Mouse (Mus musculus): ENCODE results near the gene Fgfr2. TPM values are rescaled to one million over a fixed set of nuclear protein-coding genes. Genes with fewer than 3 reads are reported as not detected.
"Not testable (repeated sequence)": the region's sequence is repeated elsewhere in the genome, so short reads cannot be mapped to it uniquely, and the experiment has no call there.

Gene Fgfr2
- polyA plus RNA-seq, 1 experiment from 2014 or later, result 92.5 TPM

DNA sequence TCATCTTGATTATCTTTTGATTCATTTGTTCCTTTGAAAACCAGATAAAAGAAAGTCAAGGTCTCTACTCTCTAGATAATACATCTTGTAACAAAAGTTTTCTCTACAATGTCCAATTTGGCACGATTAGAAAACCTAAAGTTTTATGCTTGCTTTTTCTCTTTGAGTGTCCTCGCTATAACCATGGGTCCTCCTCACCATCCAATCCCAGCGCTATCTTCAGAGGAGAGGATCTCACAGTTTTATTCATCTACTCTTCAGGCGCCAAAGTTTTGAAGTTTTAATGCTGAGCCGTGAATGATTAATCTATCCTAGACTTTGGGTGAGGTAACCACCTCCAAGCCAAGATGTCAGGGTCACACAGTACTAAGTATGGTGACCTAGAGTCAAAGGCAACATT is 2687.4 kb downstream of the Fgfr2 start:
- DNase-seq (ENCODE audit: low spot score), result no peak
- H3K4me1 ChIP-seq (replicated peaks), result no peaks in the 10 kb centered on the region
- H3K4me3 ChIP-seq, result no peak overlapping the region
- H3K9me3 ChIP-seq, result no peaks in the 10 kb centered on the region
- H3K27ac ChIP-seq, result no peak overlapping the region
- H3K27me3 ChIP-seq (ENCODE audit: insufficient read depth, poor library complexity, severe bottlenecking), result no peaks in the 10 kb centered on the region
- H3K36me3 ChIP-seq, result peaks cover 15% of the 10 kb centered on the region; the same call in 1 of the 2 replicates
- WGBS, result 94% methylated on average over 5 of the region's 5 CpGs

DNA sequence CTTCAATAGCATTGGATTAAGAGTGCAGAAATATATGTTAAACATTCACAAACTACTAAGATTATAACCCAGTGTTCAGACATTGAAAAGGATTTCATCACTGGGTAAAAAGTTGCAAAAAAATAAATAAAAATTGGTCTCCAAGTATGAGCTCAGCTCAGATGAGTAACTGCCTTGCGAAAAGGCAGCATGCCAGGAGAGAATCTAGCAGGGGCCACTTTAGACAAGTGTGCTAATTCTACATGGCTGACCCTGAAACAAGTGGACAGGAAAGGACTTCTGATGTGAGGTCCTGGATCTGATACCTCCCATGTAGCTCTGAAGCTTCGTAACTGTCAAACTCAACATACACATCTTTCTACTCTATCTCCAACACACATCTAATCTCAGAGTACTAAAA is 2691.0 kb downstream of the Fgfr2 start:
- H3K4me1 ChIP-seq (replicated peaks), result peaks cover 4% of the 10 kb centered on the region; the same call in 1 of the 2 replicates
- 94% methylated on average over 2 of the region's 2 CpGs for WGBS
- no peak for DNase-seq (ENCODE audit: low spot score)
- H3K9me3 ChIP-seq, result no peaks in the 10 kb centered on the region
- H3K27ac ChIP-seq, result no peak overlapping the region
- peaks cover 7% of the 10 kb centered on the region; the same call in 1 of the 2 replicates for H3K36me3 ChIP-seq
- H3K27me3 ChIP-seq (ENCODE audit: insufficient read depth, poor library complexity, severe bottlenecking), result no peaks in the 10 kb centered on the region
- H3K4me3 ChIP-seq, result no peak overlapping the region

DNA sequence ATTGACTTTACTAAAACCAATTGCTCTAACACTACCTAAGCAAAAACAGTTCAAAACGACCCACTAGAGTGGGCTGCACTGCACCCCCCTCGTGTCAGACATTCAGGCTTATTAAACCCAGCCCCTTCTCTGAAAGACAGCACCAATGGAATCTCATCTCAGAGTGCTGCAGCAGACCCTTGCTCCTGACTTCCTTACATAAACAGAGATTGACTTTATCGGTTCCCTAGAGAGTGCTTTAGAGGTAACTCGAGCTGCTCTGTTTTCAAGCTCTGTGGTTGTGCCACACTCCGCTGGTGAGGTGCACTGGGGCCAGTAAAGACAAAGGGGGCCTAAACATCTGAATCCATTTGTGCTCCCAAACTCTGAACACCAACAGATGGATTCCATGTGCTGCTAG is 2696.6 kb downstream of the Fgfr2 start:
- Histone ChIP-seq H3K27ac (no peak overlapping the region), H3K27me3 (ENCODE audit: insufficient read depth, poor library complexity, severe bottlenecking) (no peaks in the 10 kb centered on the region), H3K4me3 (no peak overlapping the region), H3K4me1 (replicated peaks) (peaks cover 14% of the 10 kb centered on the region), H3K9me3 (no peaks in the 10 kb centered on the region), H3K36me3 (no peaks in the 10 kb centered on the region)
- 9% methylated on average over 5 of the region's 5 CpGs for WGBS
- peak; percentile 57 for DNase-seq (ENCODE audit: low spot score)

DNA sequence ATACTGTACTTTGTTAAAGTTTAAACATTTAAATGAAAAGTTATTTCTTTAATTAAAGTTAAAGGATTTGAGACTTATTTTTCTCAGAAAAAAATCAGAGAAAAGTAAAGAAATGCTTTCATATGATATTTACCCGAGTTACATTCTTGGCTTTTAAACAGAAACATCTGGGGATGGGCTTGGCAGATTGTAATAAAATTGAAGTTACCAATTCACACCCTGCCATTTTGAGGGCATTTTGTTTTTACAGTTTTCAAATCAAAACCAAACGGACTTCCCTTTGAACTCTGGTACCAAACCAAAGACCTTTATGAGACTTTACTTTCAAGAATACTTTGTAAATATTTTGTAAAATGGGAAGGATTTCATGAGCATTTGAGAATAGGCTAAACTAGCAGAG is 2697.2 kb downstream of the Fgfr2 start:
- Histone ChIP-seq H3K4me3 (no peak overlapping the region), H3K27ac (no peak overlapping the region), H3K4me1 (replicated peaks) (peaks cover 14% of the 10 kb centered on the region), H3K36me3 (no peaks in the 10 kb centered on the region), H3K27me3 (ENCODE audit: insufficient read depth, poor library complexity, severe bottlenecking) (no peaks in the 10 kb centered on the region), H3K9me3 (no peaks in the 10 kb centered on the region)
- no peak for DNase-seq (ENCODE audit: low spot score)
- 67% methylated on average over 2 of the region's 2 CpGs for WGBS

DNA sequence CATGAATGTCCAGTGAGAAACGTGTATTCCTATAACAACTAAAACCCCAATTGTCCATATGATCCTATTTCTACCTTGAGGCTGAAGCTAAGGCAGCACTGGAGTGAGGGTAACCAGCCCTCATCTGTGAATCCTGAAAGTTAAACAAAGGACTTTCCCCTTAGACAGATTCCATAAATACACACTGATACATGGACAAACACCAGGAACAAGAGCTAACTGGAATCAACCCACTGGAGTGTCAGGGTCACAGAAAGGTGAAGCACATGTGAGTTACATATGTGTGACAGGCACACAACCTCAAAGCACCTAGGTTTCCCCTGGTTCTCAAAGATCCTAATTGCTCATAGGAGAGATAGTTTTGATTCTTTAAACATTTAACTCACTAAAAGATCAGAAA is 2703.2 kb downstream of the Fgfr2 start:
- DNase-seq (ENCODE audit: low spot score), result no peak
- H3K9me3 ChIP-seq, result no peaks in the 10 kb centered on the region
- H3K4me1 ChIP-seq (replicated peaks), result no peaks in the 10 kb centered on the region
- H3K27ac ChIP-seq, result no peak overlapping the region
- H3K27me3 ChIP-seq (ENCODE audit: insufficient read depth, poor library complexity, severe bottlenecking), result no peaks in the 10 kb centered on the region
- H3K36me3 ChIP-seq, result no peaks in the 10 kb centered on the region
- WGBS, result 85% methylated on average over 1 of the region's 1 CpGs
- H3K4me3 ChIP-seq, result no peak overlapping the region

DNA sequence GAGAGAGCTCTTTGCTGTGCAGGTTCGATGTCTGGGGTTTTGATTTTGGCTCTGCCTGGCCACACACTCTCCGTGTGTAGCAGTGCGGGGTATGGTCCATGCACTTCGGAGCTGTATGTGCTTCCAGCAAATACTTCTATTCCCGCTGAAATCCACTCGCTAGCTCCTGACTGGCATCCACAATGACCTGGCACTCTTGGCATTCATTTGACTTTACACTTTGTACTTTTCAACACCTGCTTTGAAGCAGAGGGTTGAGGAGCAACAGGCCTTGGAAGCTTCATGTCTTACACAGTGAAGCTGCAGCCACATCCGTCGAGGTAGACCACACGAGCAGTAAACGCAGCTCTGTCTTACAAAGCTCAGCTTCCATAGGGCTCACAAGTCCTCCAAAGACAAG is 2715.5 kb downstream of the Fgfr2 start:
- H3K4me1 ChIP-seq (replicated peaks), result no peaks in the 10 kb centered on the region
- H3K27me3 ChIP-seq (ENCODE audit: insufficient read depth, poor library complexity, severe bottlenecking), result no peaks in the 10 kb centered on the region
- no peaks in the 10 kb centered on the region for H3K9me3 ChIP-seq
- H3K4me3 ChIP-seq, result no peak overlapping the region
- no peak overlapping the region for H3K27ac ChIP-seq
- 92% methylated on average over 10 of the region's 10 CpGs for WGBS
- DNase-seq (ENCODE audit: low spot score), result no peak
- no peaks in the 10 kb centered on the region for H3K36me3 ChIP-seq

DNA sequence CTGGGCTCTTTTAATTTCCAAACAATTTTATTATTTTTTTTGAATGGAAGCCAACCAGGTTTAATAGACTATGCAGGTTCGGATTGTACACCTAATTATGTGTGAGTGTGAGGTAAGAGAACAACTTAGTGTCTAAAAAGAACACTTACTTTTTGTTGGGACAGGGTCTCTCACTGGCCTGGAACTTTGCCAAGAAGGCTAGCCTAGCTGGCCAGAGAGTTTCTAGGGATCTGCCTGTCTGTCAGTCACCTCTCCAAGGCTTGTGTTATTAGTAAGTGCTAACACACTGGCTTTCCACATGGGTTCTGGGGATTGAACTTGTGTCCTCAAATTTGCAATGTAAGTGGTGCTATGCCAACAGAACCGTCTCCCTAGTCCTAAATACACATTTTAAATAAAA is 2719.8 kb downstream of the Fgfr2 start:
- H3K27ac ChIP-seq, result no peak overlapping the region
- no peaks in the 10 kb centered on the region for H3K9me3 ChIP-seq
- H3K4me1 ChIP-seq (replicated peaks), result no peaks in the 10 kb centered on the region
- H3K36me3 ChIP-seq, result peaks cover 15% of the 10 kb centered on the region
- no peaks in the 10 kb centered on the region for H3K27me3 ChIP-seq (ENCODE audit: insufficient read depth, poor library complexity, severe bottlenecking)
- no peak for DNase-seq (ENCODE audit: low spot score)
- no peak overlapping the region for H3K4me3 ChIP-seq
- whole genome bisulfite sequencing, result 86% methylated on average over 2 of the region's 2 CpGs

DNA sequence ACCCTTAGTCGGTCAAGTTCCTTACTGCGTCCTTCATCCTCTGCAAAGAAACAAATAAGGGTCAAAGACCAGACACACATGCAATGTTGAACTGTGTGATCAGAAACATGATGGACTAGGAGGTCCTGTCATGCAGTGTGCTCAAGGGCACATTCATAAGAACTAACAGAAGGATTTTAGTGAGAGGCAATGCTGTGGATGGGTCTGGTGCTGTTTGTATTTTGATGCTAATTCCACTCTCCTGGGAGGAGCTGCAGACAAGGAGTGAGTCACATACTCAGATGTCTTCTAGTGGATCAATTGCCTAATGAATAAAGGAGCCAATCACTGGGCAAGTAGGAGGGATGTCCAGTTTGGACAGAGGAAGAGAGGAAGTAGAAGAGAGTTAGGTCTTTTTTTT is 2728.5 kb downstream of the Fgfr2 start:
- Histone ChIP-seq H3K4me1 (replicated peaks) (no peaks in the 10 kb centered on the region), H3K27me3 (ENCODE audit: insufficient read depth, poor library complexity, severe bottlenecking) (no peaks in the 10 kb centered on the region), H3K4me3 (no peak overlapping the region), H3K9me3 (no peaks in the 10 kb centered on the region), H3K36me3 (peaks cover 26% of the 10 kb centered on the region), H3K27ac (no peak overlapping the region)
- no peak for DNase-seq (ENCODE audit: low spot score)
- WGBS, result 87% methylated on average over 2 of the region's 2 CpGs

DNA sequence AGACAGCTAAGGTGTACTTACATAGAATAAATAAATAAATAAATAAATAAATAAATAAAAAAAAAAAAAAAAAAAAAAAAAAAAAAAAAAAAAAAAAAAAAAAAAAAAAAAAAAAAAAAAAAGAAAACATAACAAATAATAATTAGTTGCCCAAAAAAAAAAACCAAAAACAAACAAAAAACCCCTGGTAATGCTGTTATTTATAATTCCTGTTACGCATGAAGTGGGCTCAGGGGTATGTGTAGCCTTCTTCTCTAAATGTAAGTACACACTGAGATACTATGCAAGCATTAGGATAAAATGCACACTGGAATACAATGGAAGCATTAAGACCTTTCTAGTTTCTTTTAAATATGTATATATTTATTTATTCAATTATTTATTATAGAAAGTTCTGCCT is 2733.1 kb downstream of the Fgfr2 start:
- H3K9me3 ChIP-seq; DNase-seq (ENCODE audit: low spot score); H3K27me3 ChIP-seq (ENCODE audit: insufficient read depth, poor library complexity, severe bottlenecking); H3K27ac ChIP-seq; H3K4me3 ChIP-seq: not testable (repeated sequence)
- WGBS, result 100% methylated on average over 1 of the region's 1 CpGs
- Histone ChIP-seq H3K36me3 (peaks cover 35% of the 10 kb centered on the region), H3K4me1 (replicated peaks) (peaks cover 26% of the 10 kb centered on the region)

DNA sequence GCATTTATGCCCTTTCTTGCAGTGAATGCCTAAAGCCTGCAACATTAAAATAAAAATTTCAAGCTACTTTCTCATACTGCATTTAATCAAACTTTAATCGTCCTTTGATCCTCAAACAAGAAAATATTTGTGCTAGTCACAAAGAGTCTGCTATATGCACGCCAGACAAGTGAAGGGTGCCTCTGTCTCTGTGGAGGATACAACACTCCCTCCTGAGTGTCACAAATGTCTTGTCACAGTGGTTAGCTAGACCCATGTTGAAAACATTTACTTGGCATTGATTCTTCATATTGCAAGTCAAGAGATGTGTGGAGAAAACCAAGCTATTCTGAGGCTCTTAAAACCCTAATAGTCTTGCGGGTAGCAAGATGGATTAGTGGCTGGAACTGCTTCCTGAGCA is 2736.8 kb downstream of the Fgfr2 start:
- Histone ChIP-seq H3K27ac (peak overlapping the region; percentile 80), H3K4me1 (replicated peaks) (peaks cover 45% of the 10 kb centered on the region), H3K27me3 (ENCODE audit: insufficient read depth, poor library complexity, severe bottlenecking) (no peaks in the 10 kb centered on the region), H3K9me3 (peaks cover 5% of the 10 kb centered on the region; the same call in 1 of the 2 replicates), H3K36me3 (peaks cover 30% of the 10 kb centered on the region), H3K4me3 (no peak overlapping the region)
- DNase-seq (ENCODE audit: low spot score), result no peak
- 59% methylated on average over 3 of the region's 3 CpGs for WGBS

DNA sequence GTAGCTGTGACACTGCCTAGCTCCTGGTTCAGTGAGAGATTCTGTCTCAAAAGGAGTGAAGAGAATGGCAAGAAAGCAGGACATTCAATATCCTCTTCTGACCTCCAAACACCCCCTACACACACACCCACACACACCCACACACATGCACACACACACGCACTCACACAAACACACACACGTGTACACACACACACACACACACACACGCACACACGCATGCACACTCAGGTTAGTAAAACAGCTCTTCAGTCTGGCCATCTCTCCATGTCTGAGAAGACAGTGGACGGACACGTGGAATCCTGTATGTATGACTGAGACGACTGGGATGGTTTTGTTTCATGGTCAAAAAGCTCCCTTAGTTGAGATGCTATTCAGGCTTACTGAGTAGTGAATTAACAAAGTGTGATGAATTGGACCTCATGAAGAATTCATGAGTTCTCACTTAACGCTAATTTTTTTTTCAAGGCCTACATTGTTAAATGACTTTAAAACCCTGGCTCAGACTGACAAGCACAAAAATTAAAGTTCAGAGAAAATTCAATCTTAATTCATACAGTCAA is 2737.3 kb downstream of the Fgfr2 start:
- Histone ChIP-seq H3K27me3 (ENCODE audit: insufficient read depth, poor library complexity, severe bottlenecking) (no peaks in the 10 kb centered on the region), H3K4me3 (no peak overlapping the region), H3K36me3 (peaks cover 30% of the 10 kb centered on the region), H3K27ac (peak overlapping the region; percentile 80), H3K9me3 (peaks cover 5% of the 10 kb centered on the region; the same call in 1 of the 2 replicates), H3K4me1 (replicated peaks) (peaks cover 50% of the 10 kb centered on the region)
- no peak for DNase-seq (ENCODE audit: low spot score)
- 53% methylated on average over 8 of the region's 8 CpGs for WGBS

DNA sequence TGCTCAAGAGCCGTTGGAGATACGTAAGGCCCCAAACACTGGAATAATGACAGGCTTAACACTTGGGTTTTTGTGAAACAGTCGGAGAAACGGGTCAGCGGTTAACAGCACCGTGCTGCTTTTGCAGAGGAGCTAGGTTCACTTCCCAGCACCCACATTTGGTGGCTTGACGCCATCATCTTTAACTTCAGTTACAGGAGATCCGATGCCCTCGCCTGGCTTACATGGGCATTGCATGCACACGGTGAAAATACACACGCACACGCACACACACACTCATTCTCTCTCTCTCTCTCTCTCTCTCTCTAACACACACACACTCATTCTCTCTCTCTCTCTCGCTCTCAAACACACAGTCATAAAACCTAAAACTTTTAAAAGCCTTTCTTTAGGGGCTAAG is 2741.0 kb downstream of the Fgfr2 start:
- H3K27me3 ChIP-seq (ENCODE audit: insufficient read depth, poor library complexity, severe bottlenecking), result no peaks in the 10 kb centered on the region
- peak overlapping the region; percentile 16; the same call in 1 of the 2 replicates for H3K27ac ChIP-seq
- H3K36me3 ChIP-seq, result peaks cover 19% of the 10 kb centered on the region
- peaks cover 53% of the 10 kb centered on the region for H3K4me1 ChIP-seq (replicated peaks)
- peaks cover 5% of the 10 kb centered on the region; the same call in 1 of the 2 replicates for H3K9me3 ChIP-seq
- no peak overlapping the region for H3K4me3 ChIP-seq
- WGBS, result 94% methylated on average over 13 of the region's 13 CpGs
- no peak for DNase-seq (ENCODE audit: low spot score)

DNA sequence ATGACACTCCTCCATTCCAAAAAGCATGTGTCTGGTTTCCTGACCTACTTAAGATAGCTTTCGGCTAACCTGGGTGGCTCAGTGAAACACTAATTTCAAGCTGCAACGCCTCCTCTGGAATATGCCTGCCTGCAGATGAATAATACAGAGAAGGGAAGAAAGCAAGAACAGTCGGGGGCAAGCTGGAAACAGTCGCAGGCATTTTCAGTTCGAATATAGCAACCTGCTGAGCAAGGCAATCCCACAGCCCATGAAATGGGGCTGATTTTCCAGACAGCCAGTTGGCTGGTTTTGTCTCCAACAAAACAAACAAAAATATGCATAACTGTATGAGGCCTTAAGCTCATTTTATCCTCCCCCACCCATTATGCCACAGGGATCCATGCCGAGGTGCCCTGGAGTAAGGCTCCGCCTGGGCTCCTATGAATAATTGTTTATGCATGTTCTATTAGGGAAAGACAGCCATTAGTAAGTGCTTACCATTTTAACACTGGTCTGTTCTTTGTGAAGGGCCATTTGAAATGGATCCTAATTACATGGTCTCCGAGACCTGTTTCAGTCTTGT is 2741.7 kb downstream of the Fgfr2 start:
- WGBS, result 67% methylated on average over 8 of the region's 8 CpGs
- Histone ChIP-seq H3K27ac (peak overlapping the region; percentile 77), H3K36me3 (peaks cover 16% of the 10 kb centered on the region), H3K27me3 (ENCODE audit: insufficient read depth, poor library complexity, severe bottlenecking) (no peaks in the 10 kb centered on the region), H3K9me3 (peaks cover 5% of the 10 kb centered on the region; the same call in 1 of the 2 replicates), H3K4me1 (replicated peaks) (peaks cover 46% of the 10 kb centered on the region), H3K4me3 (no peak overlapping the region)
- no peak for DNase-seq (ENCODE audit: low spot score)

Data from hindbrain, embryonic 10.5 days (tissue).